Mouse (Mus musculus) heart, adult 9 months (tissue): ENCODE data around the gene Dirc2.

ENCODE experiments used
- DNase-seq, 2 experiments: peaks; one replicate each; pipeline ENCODE4 v3.0.0; 2022; ENCODE audit warnings: low spot score in 2 of 2

Gene Dirc2

GRCm38 (mm10) chr16:35772598-35772997 lies 3.4 kb upstream of the Dirc2 start:
- no peak for DNase-seq

- no peak for DNase-seq
These were observed 2.5 kb upstream of the Dirc2 start for GRCm38 (mm10) chr16:35771606-35772005.

GRCm38 (mm10) chr16:35771141-35771540 lies 2.0 kb upstream of the Dirc2 start:
- DNase-seq, result no peak

- DNase-seq, result peak; percentile 88 to 92
These were observed 912 bp upstream of the Dirc2 start, which contains the start of gene Hspbap1 for GRCm38 (mm10) chr16:35769878-35770657. TSS of gene Hspbap1 (plus strand) at chr16:35770375.

- no peak for DNase-seq
These were observed 729 bp downstream of the Dirc2 start for GRCm38 (mm10) chr16:35768469-35768784.

- DNase-seq, result no peak
These were observed 2.8 kb downstream of the Dirc2 start for GRCm38 (mm10) chr16:35766366-35766765.

- no peak for DNase-seq
These were observed 3.7 kb downstream of the Dirc2 start for GRCm38 (mm10) chr16:35765449-35765848.

- DNase-seq, result no peak
These were observed 4.2 kb downstream of the Dirc2 start for GRCm38 (mm10) chr16:35764941-35765340.

GRCm38 (mm10) chr16:35763590-35764296 lies 5.4 kb downstream of the Dirc2 start:
- DNase-seq, result no peak

GRCm38 (mm10) chr16:35759401-35759800 lies 9.8 kb downstream of the Dirc2 start:
- DNase-seq, result no peak

- no peak for DNase-seq
These were observed 12.5 kb downstream of the Dirc2 start for GRCm38 (mm10) chr16:35756697-35757096.

- no peak for DNase-seq
These were observed 13.4 kb downstream of the Dirc2 start for GRCm38 (mm10) chr16:35755502-35756334.

GRCm38 (mm10) chr16:35753926-35754325 lies 15.2 kb downstream of the Dirc2 start:
- no peak for DNase-seq

GRCm38 (mm10) chr16:35751841-35752240 lies 17.3 kb downstream of the Dirc2 start:
- DNase-seq, result no peak

- no peak for DNase-seq
These were observed 19.8 kb downstream of the Dirc2 start for GRCm38 (mm10) chr16:35749385-35749784.

- DNase-seq, result no peak
These were observed 20.9 kb downstream of the Dirc2 start for GRCm38 (mm10) chr16:35748237-35748603.

- no peak for DNase-seq
These were observed 21.5 kb downstream of the Dirc2 start for GRCm38 (mm10) chr16:35747417-35748236.

GRCm38 (mm10) chr16:35742251-35742937 lies 26.8 kb downstream of the Dirc2 start:
- no peak for DNase-seq

GRCm38 (mm10) chr16:35741621-35742020 lies 27.5 kb downstream of the Dirc2 start:
- DNase-seq, result no peak

- no peak for DNase-seq
These were observed 28.2 kb downstream of the Dirc2 start for GRCm38 (mm10) chr16:35740943-35741342.

GRCm38 (mm10) chr16:35740357-35740756 lies 28.8 kb downstream of the Dirc2 start:
- DNase-seq, result no peak
